Mouse (Mus musculus): ENCODE data around the gene 1600012H06Rik.
"Not testable (repeated sequence)": the region's sequence is repeated elsewhere in the genome, so short reads cannot be mapped to it uniquely, and the experiment has no call there.

1600012H06Rik gene

DNA sequence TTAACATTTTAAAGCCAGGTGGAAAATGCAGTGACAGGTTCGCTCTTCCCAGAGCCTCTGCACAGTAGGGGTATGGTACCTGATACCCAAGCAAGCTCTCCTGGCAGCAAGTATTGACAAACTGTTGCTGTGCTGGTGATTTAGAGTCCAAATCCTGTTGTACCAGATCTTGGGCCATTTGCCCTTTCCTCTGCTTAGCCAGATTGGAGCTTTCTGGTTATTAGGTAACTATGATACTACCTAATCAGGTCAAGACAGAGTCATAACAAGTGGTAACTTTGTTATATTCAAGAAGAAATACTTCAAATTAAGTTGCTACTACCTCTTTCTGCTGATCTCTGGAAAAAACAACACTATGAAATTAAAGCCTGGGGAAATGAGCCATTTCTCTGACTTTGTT lies 1.6 kb downstream of the 1600012H06Rik start:
- no peak for DNase-seq

DNA sequence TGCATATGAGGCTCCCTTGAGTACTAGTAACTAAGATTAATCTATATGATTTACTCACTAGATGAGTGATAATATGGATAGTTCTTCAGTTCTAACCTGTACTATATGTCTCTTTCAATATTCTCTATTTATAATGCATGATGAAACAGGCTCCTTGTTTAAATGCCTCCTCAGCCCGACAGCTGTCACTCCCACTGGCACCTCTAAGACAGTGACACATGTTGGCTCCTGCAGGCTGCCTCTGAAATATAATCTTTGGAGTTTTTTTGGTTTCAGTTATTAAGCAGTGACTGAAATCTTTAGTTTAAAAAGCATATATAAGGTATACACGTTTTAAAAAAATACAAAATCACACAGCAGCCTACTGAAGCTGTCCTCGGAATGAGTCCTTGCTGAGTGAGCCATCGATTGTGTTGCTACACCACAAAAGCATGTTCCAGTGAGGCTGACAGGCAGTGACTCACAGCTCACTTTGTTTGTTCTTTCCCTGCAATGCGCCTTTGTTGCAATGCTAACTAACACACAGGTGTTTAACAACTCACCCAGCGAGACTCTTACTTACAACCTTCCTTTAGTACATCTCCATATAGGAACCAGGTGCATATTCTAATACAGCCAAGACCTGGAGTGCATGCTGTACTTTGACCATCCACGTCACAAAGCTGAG lies 6.3 kb downstream of the 1600012H06Rik start:
- no peak for DNase-seq

DNA sequence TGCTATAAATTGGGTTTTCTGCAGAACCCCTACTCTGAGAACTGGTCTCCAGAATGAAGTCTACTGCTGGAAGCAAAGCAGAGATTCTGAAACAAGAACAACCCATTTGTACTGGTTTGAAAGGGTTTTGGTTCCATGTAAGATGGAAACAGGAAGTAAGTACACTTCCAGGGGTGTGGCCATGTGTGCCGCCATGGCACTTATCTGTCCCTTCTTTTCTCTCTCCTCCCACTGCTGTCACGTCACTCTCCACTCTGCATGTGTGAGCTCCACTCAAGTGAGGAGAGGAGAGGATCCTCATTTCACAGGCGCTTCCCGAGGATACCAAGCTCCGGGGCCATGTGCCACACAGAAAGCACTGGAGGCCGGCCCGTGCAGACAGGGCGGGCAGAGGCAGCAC lies 10.5 kb downstream of the 1600012H06Rik start:
- DNase-seq = no peak

DNA sequence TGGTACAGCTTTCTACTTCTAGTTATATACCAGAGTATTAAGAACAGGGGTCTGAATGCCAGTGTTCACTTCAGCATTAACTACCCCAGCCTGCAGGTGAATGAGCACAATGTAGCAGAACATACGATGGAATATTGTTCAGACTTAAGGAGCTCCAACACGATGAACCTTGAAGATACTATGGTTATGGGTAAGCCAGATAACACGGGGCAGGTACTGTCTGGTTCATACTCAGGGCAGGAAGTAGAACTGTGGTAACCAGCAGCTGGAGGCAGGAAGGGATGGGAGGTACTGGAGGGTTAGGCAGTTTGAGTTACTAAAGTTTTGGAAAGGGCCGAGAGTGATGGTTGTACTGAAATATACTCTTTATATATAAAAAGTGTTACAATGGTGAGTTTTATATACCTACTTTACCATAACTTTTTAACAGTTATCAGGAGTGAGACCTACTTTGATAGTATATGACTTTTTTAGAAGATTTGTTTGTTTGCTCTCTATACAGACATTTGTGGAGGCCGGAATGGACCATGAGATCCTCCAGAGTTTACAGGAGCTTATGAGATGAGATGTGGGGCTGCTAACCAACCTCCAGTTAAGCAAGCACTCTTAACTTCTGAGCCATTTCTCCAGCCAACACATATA lies 15.8 kb downstream of the 1600012H06Rik start:
- DNase-seq = no peak

DNA sequence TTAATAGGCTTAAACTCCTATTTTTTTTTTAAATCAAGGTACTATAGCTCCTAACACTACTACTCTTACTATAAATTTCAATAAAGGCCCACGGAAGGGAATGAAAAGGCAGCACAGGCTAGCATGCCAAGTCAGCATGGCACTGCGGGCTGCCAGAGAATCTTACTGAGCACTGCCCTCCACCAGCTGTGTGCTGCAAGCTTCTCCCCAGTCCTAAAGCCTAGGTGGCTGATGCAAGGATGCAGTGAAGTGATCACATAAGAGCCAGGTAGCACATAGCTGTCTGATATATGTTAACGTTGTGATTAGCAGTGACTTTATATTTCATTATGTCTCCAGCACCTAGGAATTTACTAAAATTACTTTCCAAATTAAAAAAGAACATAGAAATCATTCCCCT lies 17.0 kb downstream of the 1600012H06Rik start:
- no peak for DNase-seq

DNA sequence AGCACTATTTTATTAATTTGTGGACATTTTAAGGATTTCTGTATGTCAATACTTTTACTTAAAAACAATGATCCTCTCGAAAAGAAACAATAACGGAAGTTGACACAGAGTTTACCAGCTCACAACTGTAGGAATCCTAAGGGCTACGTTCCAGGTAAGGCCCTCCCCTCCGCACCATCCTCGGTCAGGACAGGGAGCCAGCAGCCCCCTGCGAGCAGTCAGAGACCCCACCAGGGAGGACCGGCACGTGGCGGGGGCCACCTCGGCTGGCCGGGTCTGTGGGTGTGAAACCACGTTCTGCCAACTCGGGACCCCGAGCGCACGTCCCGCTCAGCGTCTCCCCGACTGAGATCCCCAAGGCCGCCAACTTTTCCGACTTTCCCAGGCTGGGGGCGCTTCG lies 17.5 kb downstream of the 1600012H06Rik start:
- peak; percentile 33 to 41 for DNase-seq

DNA sequence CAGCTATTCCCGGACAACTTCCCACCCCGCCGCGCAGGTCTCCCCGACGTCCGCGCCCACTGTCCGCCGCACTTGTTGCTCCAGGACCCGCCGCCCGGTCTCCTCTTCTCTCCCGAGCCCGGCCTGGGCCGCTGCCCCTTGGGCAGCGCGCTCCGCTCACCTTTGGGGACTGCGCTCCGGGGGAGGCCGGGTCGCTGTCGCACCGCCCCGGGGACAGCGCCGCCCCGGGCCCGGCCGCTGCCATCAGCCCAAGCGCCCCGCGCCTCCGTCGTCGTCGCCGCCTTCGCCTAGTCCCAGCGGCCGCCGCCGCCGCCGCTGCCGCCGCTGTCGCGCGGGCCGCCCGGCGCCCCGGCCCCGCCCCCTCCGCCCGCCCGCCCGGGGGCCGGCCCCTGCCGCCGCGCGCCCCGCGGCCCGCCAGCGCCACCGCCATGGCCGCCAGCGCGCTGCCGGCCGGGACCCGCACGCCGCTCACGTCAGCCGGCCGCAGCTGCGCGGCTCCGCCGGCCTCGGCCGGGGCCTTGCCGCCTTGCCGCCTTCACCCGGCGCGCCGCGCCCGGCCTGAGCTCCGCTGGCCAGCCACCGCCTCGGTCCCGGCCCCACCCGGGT lies 18.1 kb downstream of the 1600012H06Rik start, which contains the start of gene Phf10:
TSS of gene Phf10 (minus strand) at position 323 of the 606 bp plus-strand sequence.
- DNase-seq = peak; percentile 41 to 42

DNA sequence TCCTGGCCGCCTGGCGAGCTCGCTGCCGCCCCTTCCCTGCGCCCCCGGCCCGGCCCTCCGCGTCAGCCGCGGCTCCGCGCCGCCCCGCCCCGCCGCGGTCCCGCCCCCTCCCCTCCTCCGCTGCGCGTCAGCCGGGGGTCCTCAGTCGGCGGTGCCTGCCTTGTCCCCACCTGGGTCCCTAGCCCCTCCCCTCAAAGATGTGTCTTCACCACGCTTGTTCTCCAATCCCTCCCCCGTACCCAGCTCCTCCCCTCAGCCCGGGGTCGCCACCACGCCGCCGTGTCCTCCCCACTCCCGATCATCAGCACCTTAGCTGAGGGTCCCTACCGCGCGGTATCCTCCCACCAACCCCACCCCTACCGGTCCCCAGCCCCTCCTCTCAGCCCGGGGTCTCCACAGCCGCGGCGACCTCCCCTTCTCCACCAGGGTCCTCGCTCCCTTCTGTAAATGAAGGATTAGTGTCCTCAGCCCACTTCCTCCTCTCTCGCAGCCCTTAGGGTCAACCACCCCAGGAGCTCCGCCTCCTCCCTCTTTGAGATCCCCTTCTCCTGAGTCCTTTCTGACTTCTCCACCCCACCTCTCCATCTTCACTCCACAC lies 18.7 kb downstream of the 1600012H06Rik start:
- DNase-seq = not testable (repeated sequence)

DNA sequence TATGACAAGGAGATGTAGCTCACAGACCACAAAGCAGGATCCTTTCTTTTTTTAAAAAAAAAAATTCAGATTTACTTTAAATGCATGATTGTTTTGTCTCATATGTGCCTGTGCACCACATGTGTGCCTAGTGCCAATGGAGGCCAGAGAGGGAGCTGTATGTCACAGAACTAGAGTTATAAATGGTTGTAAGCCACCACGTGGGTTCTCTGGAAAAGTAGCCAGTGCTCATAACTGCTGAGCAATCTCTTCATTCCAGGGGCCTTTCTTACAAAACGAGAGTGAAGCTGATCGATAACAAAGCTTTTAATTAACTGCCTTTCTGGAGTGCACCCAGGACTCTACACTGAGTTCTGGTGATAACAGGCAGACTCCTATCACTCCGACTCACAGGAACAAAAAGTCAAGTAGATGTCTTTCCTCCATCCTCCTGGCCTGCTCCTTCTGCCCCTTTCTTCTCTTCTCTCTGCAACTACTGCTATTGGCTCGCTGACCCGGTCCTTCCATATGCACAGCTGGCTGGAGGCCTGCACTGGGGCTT lies 25.5 kb downstream of the 1600012H06Rik start:
- DNase-seq = not testable (repeated sequence)

DNA sequence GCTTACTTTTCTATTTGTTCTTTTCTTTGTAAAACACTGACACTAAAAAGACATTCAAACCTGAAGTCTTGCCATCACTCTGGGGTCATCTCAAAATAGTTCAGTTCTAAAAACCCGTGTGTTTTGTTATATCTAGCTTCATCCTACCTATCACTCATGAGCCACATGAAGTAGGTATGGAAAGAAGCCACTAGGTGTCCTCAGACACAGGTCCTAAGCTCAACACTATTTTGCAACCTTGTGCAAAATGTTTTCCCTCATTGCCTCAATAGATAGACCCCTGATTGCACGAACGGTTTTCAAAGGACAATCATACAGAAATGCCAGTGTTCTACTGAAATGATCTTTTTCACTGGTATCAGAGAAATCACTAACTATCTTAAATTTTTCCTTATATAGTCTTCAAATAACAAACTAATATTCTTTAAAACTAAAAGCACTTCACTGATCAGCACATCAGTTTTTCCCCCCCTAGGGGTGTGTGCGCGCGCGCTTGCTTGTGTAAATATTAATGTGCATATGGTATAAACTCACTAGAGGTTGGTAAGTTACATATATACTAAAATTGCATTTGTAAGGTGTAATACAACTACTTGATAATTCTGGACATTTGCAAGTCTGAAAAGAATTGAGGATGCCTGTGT lies 34.9 kb downstream of the 1600012H06Rik start:
- DNase-seq = not testable (repeated sequence)

DNA sequence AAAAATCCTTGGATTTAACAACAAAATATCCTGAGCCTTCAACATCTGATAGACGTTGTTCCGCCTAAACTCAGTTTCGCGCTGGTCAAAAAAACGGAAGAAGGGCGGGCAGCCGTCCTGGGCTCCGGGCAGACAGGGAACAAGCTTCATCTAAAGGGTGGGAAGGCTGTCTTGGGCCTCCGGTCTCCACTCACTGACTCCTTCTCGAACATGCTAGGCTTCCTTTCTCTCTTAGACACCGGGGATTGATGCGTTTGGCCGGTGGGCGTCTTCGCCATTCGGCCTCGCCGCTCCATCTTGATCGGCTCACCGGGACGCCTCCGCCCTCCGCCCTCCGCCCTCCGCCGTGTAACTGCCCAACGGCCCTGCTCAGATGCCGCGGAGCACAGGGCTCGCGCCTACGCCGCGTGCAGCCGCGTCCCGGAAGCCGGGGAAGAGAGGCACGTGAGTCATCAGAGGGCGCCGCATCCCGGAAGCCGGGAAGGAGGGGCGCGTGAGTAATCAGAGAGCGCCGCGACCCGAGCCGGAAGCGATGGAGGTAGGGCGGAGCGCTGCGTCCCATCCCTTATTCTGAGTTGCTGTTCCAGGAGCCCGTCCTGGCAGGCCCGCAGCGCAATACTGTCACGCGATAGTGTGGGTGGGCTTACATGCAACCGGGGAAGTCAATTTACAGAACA lies 35.5 kb downstream of the 1600012H06Rik start, which contains the start of the genes 9030025P20Rik and Gm3417:
TSS of gene 9030025P20Rik (plus strand) at position 107 of the 677 bp plus-strand sequence.
TSS of gene Gm3417 (minus strand) at position 429 of the 677 bp plus-strand sequence.
- DNase-seq = not testable (repeated sequence)

DNA sequence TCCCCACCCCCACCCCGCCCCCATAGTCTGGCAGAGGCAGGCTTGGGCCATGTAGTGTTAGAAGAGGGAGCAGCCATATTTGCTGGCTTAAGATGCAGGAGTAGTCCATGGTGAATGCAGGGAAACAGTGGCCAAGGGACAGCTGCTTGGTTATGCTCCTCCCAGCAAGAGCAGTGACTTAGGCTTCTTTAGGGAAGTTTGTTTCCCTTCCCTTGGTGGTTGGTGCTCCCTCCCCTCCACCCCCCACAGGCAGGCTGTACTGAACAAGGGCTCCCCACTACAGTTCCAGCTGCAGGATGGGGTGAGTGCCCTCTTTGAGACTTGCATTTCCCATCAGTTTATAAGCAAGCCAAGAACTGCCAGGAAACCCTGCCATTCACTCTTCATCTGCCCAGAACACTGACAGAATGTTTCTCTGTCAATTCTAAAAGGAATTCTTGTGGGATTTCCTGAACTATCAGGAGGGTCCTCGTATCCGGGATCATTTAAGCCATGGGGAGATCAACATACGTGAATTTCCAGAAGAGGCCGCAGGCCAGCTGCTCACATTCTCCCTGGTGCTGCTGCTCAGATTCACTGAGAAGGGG lies 47.2 kb downstream of the 1600012H06Rik start:
- DNase-seq = not testable (repeated sequence)

DNA sequence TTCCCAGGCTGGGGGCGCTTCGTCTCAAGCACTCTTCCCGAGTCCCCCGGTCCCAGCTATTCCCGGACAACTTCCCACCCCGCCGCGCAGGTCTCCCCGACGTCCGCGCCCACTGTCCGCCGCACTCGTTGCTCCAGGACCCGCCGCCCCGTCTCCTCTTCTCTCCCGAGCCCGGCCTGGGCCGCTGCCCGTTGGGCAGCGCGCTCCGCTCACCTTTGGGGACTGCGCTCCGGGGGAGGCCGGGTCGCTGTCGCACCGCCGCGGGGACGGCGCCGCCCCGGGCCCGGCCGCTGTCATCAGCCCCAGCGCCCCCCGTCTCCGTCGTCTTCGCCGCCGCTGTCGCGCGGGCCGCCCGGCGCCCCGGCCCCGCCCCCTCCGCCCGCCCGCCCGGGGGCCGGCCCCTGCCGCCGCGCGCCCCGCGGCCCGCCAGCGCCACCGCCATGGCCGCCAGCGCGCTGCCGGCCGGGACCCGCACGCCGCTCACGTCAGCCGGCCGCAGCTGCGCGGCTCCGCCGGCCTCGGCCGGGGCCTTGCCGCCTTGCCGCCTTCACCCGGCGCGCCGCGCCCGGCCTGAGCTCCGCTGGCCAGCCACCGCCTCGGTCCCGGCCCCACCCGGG lies 49.6 kb downstream of the 1600012H06Rik start:
- not testable (repeated sequence) for DNase-seq

DNA sequence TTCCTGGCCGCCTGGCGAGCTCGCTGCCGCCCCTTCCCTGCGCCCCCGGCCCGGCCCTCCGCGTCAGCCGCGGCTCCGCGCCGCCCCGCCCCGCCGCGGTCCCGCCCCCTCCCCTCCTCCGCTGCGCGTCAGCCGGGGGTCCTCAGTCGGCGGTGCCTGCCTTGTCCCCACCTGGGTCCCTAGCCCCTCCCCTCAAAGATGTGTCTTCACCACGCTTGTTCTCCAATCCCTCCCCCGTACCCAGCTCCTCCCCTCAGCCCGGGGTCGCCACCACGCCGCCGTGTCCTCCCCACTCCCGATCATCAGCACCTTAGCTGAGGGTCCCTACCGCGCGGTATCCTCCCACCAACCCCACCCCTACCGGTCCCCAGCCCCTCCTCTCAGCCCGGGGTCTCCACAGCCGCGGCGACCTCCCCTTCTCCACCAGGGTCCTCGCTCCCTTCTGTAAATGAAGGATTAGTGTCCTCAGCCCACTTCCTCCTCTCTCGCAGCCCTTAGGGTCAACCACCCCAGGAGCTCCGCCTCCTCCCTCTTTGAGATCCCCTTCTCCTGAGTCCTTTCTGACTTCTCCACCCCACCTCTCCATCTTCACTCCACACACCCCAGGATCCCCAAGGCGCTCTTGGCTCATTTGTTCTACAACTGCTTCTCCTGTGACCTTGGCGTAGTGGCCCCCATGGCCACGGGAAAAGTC lies 50.3 kb downstream of the 1600012H06Rik start:
- DNase-seq = not testable (repeated sequence)

DNA sequence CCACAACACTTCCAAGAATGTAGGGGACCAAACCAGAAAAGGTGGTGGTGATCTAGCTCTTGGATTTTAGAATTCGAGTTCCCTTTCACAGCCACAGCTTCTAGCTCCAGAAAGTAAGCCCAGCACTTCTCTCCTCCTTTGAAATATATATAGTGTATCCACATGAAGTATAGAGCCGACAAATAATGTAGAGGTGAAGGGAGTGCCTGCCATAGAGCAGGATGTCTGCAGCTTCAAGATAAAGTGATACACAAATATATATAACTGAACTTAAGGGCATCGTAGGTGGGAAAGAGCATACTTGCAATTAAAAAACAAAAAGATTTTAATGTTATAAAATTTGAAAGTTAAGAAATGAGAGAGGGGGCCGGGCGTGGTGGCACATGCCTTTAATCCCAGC lies 51.2 kb downstream of the 1600012H06Rik start:
- DNase-seq = not testable (repeated sequence)

DNA sequence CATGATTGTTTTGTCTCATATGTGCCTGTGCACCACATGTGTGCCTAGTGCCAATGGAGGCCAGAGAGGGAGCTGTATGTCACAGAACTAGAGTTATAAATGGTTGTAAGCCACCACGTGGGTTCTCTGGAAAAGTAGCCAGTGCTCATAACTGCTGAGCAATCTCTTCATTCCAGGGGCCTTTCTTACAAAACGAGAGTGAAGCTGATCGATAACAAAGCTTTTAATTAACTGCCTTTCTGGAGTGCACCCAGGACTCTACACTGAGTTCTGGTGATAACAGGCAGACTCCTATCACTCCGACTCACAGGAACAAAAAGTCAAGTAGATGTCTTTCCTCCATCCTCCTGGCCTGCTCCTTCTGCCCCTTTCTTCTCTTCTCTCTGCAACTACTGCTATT lies 57.1 kb downstream of the 1600012H06Rik start:
- not testable (repeated sequence) for DNase-seq

DNA sequence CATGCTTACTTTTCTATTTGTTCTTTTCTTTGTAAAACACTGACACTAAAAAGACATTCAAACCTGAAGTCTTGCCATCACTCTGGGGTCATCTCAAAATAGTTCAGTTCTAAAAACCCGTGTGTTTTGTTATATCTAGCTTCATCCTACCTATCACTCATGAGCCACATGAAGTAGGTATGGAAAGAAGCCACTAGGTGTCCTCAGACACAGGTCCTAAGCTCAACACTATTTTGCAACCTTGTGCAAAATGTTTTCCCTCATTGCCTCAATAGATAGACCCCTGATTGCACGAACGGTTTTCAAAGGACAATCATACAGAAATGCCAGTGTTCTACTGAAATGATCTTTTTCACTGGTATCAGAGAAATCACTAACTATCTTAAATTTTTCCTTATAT lies 66.1 kb downstream of the 1600012H06Rik start:
- not testable (repeated sequence) for DNase-seq
